Mouse (Mus musculus) neural tube, embryonic 11.5 days (tissue): Measurements from ENCODE around the gene Ctbp2. TPM values are rescaled to one million over a fixed set of nuclear protein-coding genes. Genes with fewer than 3 reads are reported as not detected.
A peak's percentile ranks its signal among the peaks of the same experiment; 100 is the strongest.

Source experiments
- ATAC-seq: fragments of 200-750 bp; cut with Nextera tagmentation; 2 replicates; pipeline ENCODE4 v1.8.0; 2017; ENCODE audit warnings: moderate number of reproducible peaks, mild to moderate bottlenecking, moderate TSS enrichment, moderate library complexity; ENCODE audit not compliant: insufficient read depth, low FRiP score, low TSS enrichment
- DNase-seq: peaks from one replicate; pipeline ENCODE4 v3.0.0-alpha.2; 2015; ENCODE audit warnings: low spot score
- H3K27ac ChIP-seq: fragments of 300-500 bp; sonication (generic); 2 replicates; pipeline ENCODE4 v1.5.1; 2014; ENCODE audit warnings: low read depth, mild to moderate bottlenecking, low read length
- H3K27me3 ChIP-seq: fragments of 300-500 bp; sonication (generic); 2 replicates; pipeline ENCODE4 v1.6.1; 2014; ENCODE audit warnings: mild to moderate bottlenecking, low read length, mixed read lengths; ENCODE audit not compliant: control insufficient read depth, insufficient read depth
- H3K36me3 ChIP-seq: fragments of 300-500 bp; sonication (generic); 2 replicates; pipeline ENCODE4 v1.6.1; 2014; ENCODE audit warnings: mild to moderate bottlenecking, low read length, moderate library complexity, mixed read lengths; ENCODE audit not compliant: control insufficient read depth, insufficient read depth
- H3K4me1 ChIP-seq: fragments of 300-500 bp; sonication (generic); 2 replicates; pipeline ENCODE4 v1.6.1; 2014; ENCODE audit warnings: low read length, mixed read lengths; ENCODE audit not compliant: control insufficient read depth, insufficient read depth
- H3K4me2 ChIP-seq: fragments of 300-500 bp; sonication (generic); 2 replicates; pipeline ENCODE4 v1.6.1; 2014; ENCODE audit warnings: low read depth, mild to moderate bottlenecking, moderate library complexity
- H3K4me3 ChIP-seq: fragments of 300-500 bp; sonication (generic); 2 replicates; pipeline ENCODE4 v1.5.1; 2014; ENCODE audit warnings: low read depth, low read length
- H3K9ac ChIP-seq: fragments of 300-500 bp; sonication (generic); 2 replicates; pipeline ENCODE4 v1.6.1; 2014; ENCODE audit warnings: mild to moderate bottlenecking, low read length
- H3K9me3 ChIP-seq: fragments of 300-500 bp; sonication (generic); 2 replicates; pipeline ENCODE4 v1.6.1; 2016; ENCODE audit warnings: low read length; ENCODE audit not compliant: control insufficient read depth
- WGBS: fragments of 180-500 bp; shearing (Covaris S2); extraction: QIAGEN DNeasy Blood & Tissue Kit; methylation state at CpG from one replicate; pipeline ENCODE4 v1.1.7; 2014; 5-methylcytosine and 5-hydroxymethylcytosine counted together
- polyA plus RNA-seq: library from polyadenylated mRNA; unstranded; fragments of >200 nt; fragmentation: Nextera tagmentation; extraction: Ambion mirVana; gene quantifications from 2 replicates; pipeline ENCODE4 v1.2.1, GENCODE M21; 2014

Ctbp2 gene
- polyA plus RNA-seq = 153 and 167 TPM in 2 replicates

DNA sequence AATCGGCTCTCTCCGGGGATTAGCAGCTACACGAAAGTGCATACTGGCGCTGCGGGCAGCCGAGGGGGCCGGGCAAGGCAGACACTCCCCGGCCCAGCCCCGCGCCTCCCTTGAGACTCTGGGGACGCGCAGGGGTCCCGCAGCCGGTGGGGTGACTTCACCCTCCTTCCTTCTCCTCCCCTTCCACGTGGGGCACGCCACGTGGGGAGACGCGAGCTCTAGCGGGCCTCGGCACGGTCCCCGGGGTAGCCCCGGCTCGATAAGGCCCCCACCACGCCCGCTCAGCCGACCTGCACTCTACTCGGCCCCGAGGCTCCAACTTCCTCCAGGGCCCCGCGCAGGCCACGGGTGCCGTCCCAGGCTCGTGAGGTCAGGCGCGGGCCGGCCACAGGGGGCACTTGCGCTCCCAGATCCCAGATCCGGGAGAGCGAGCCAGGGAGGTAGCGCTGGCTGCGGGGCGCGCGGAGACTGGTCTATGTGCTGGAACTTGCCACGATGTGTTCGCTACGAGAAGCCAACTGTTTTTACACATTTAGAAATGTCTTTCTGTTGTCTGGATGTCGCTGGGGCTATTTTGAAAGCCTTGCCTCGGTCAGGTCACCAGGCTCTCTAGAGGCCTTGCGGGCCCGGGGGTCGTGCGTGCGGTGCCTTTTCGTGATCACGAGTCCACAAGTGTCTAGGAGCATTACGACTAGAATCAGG lies at the start of gene Ctbp2:
TSS of gene Ctbp2 (minus strand) at position 356 of the 702 bp plus-strand sequence.
- Histone ChIP-seq H3K4me3 (peak within 1 kb of the TSS; percentile 95), H3K4me2 (peak within 1 kb of the TSS; percentile 98), H3K9ac (peak within 1 kb of the TSS; percentile 99), H3K27me3 (no peaks in the 10 kb centered on the region), H3K27ac (peak within 1 kb of the TSS; percentile 99), H3K4me1 (peaks cover 14% of the 10 kb centered on the region), H3K36me3 (no peaks in the 10 kb centered on the region), H3K9me3 (no peaks in the 10 kb centered on the region)
- WGBS = under 1% methylated on average over 59 of the region's 59 CpGs
- DNase-seq (peak; percentile 85), ATAC-seq (peak; percentile 60)

DNA sequence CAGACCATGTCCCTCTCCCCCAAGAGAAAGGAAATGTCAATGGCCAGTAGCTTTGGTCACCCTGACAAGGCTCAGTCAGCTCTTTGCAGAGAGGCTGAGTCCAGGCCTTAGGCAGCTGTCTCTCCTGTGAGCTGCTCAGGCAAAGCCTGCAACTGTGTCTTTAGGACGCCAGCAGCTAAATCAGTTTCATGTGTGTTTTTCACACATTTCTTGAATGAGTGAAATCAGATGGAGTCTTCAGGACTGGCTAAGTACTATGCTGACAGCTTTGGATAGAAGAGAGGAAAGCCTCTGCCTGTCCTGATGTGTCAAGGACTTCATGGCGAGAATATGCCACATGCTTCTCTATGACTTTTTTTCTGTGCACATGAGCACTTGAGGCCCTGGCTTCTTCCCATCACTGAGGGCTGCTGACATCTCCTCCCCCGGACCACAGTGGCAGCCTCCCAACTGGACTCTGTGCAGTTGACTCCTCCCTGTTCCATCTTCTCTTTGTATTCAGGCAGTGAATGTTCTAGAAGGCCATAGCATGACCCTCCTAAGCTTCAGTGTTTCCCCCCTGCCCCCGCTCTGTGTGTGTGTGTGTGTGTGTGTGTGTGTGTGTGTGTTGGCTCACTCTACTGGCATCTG lies 47.4 kb upstream of the Ctbp2 start:
- 87% methylated on average over 4 of the region's 4 CpGs for WGBS
- Histone ChIP-seq H3K9ac (no peak overlapping the region), H3K4me2 (no peak overlapping the region), H3K36me3 (no peaks in the 10 kb centered on the region), H3K27ac (no peak overlapping the region), H3K27me3 (no peaks in the 10 kb centered on the region), H3K9me3 (no peaks in the 10 kb centered on the region), H3K4me1 (no peaks in the 10 kb centered on the region), H3K4me3 (no peak overlapping the region)
- ATAC-seq = no peak
- no peak for DNase-seq

- ATAC-seq (no peak), DNase-seq (no peak)
- Histone ChIP-seq H3K4me1 (no peaks in the 10 kb centered on the region), H3K4me2 (no peak overlapping the region), H3K9ac (no peak overlapping the region), H3K27ac (no peak overlapping the region), H3K36me3 (no peaks in the 10 kb centered on the region), H3K27me3 (no peaks in the 10 kb centered on the region), H3K9me3 (no peaks in the 10 kb centered on the region), H3K4me3 (no peak overlapping the region)
- WGBS = 88% methylated on average over 3 of the region's 3 CpGs
Measured at GRCm38 (mm10) chr7:133168928-133169327, 44.8 kb upstream of the Ctbp2 start.

DNA sequence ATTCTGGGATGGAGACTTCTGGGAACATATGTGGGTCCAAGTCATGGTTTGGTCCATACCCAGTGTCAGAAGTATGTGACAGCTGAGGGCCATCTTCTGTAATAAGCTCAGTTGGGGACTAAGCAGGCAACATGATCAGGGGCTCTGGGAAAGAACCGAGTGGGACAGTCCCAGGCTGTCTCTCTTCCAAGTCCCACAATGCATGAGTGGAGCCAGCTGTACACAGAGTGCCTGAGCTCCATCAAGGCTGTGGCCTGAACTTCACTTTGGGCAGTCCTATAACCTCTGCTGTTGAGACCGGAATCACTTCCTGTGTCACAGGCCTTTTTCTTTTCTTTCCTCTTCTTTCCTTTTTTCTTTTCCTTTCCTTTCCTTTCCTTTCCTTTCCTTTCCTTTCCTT lies 43.7 kb upstream of the Ctbp2 start:
- H3K9me3 ChIP-seq = no peaks in the 10 kb centered on the region
- DNase-seq = no peak
- ATAC-seq = no peak
- no peak overlapping the region for H3K27ac ChIP-seq
- no peaks in the 10 kb centered on the region for H3K4me1 ChIP-seq
- H3K4me3 ChIP-seq = no peak overlapping the region
- no peaks in the 10 kb centered on the region for H3K27me3 ChIP-seq
- WGBS = 87% methylated on average over 2 of the region's 2 CpGs
- H3K4me2 ChIP-seq = no peak overlapping the region
- H3K9ac ChIP-seq = no peak overlapping the region
- no peaks in the 10 kb centered on the region for H3K36me3 ChIP-seq

GRCm38 (mm10) chr7:133164770-133165169 lies 40.6 kb upstream of the Ctbp2 start:
- Histone ChIP-seq H3K9me3 (no peaks in the 10 kb centered on the region), H3K27ac (no peak overlapping the region), H3K36me3 (no peaks in the 10 kb centered on the region), H3K4me2 (no peak overlapping the region), H3K4me3 (no peak overlapping the region), H3K27me3 (no peaks in the 10 kb centered on the region), H3K9ac (no peak overlapping the region), H3K4me1 (no peaks in the 10 kb centered on the region)
- DNase-seq = no peak
- ATAC-seq = no peak
- WGBS = 67% methylated on average over 2 of the region's 2 CpGs

DNA sequence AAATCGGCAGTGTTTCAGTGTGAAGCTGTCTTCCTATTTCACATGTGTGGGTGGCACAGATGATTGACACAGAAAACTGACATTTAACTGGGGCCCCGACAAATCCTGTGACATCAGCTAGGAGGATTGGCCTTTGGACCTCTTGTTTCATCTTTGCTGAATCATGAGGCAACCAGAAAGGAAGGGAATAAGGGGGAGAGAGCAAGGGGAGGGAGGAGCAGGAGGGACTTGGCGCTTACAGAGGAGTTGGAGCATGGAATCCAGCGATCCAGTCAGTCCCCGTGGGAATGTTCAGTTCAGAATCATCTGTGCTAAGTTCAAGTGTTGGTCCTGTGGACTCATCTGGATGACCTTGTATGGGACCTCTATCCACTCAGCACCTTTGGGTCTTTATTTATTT lies 38.9 kb upstream of the Ctbp2 start:
- H3K9me3 ChIP-seq = no peaks in the 10 kb centered on the region
- no peak overlapping the region for H3K27ac ChIP-seq
- 66% methylated on average over 5 of the region's 5 CpGs for WGBS
- H3K9ac ChIP-seq = no peak overlapping the region
- H3K4me2 ChIP-seq = no peak overlapping the region
- H3K36me3 ChIP-seq = no peaks in the 10 kb centered on the region
- DNase-seq (no peak), ATAC-seq (no peak)
- no peaks in the 10 kb centered on the region for H3K27me3 ChIP-seq
- H3K4me1 ChIP-seq = no peaks in the 10 kb centered on the region
- no peak overlapping the region for H3K4me3 ChIP-seq

DNA sequence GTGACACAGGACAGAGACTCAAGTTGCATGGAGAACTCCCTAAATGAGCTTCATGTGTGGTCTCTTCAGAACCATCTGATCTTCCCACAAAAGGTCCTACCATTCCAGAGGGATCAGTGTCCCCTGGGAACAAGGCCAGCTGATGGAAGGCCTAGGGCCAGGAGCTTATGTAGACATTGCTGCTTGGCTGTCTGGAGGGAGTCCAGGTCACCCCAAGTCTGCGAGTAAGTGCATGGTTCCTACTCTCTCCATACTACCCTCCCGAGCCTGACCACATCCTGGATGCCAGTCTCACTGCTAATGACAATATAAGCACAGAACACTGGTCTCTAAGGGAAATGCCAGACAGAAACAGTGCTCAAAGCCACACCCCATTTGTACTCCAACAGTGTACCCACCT lies 38.0 kb upstream of the Ctbp2 start:
- no peak for ATAC-seq
- H3K9ac ChIP-seq = no peak overlapping the region
- 72% methylated on average over 2 of the region's 2 CpGs for WGBS

GRCm38 (mm10) chr7:133161362-133162080 lies 37.4 kb upstream of the Ctbp2 start:
- H3K27ac ChIP-seq = no peak overlapping the region
- DNase-seq (no peak), ATAC-seq (no peak)
- H3K36me3 ChIP-seq = no peaks in the 10 kb centered on the region
- no peak overlapping the region for H3K9ac ChIP-seq
- 63% methylated on average over 7 of the region's 7 CpGs for WGBS
- H3K4me3 ChIP-seq = no peak overlapping the region
- no peaks in the 10 kb centered on the region for H3K9me3 ChIP-seq
- H3K27me3 ChIP-seq = no peaks in the 10 kb centered on the region
- no peak overlapping the region for H3K4me2 ChIP-seq
- H3K4me1 ChIP-seq = no peaks in the 10 kb centered on the region

More for the DNA sequence above, 38.0 kb upstream of the Ctbp2 start:
- no peaks in the 10 kb centered on the region for H3K9me3 ChIP-seq
- no peaks in the 10 kb centered on the region for H3K27me3 ChIP-seq
- no peak overlapping the region for H3K4me2 ChIP-seq
- no peaks in the 10 kb centered on the region for H3K36me3 ChIP-seq
- no peak overlapping the region for H3K27ac ChIP-seq
- no peaks in the 10 kb centered on the region for H3K4me1 ChIP-seq
- H3K4me3 ChIP-seq = no peak overlapping the region
- no peak for DNase-seq
